Mouse (Mus musculus) forebrain, embryonic 11.5 days (tissue): Measurements from ENCODE around the gene Aqp3. TPM values are rescaled to one million over a fixed set of nuclear protein-coding genes. Genes with fewer than 3 reads are reported as not detected.
A peak's percentile ranks its signal among the peaks of the same experiment; 100 is the strongest.

Source experiments
- ATAC-seq: fragments of 200-750 bp; cut with Nextera tagmentation; replicated peaks from 2 replicates; pipeline ENCODE4 v1.8.0; 2017; ENCODE audit warnings: moderate TSS enrichment; ENCODE audit not compliant: low FRiP score
- DNase-seq: peaks from one replicate; pipeline ENCODE4 v3.0.0-alpha.2; 2017; ENCODE audit warnings: low spot score
- H3K27ac ChIP-seq: fragments of 300-500 bp; sonication (generic); 2 replicates; pipeline ENCODE4 v1.5.1; 2014; ENCODE audit warnings: low read depth, low read length
- H3K27me3 ChIP-seq: fragments of 300-500 bp; sonication (generic); 2 replicates; pipeline ENCODE4 v1.6.1; 2014; ENCODE audit warnings: mild to moderate bottlenecking, low read length, mixed read lengths; ENCODE audit not compliant: control insufficient read depth, insufficient read depth
- H3K36me3 ChIP-seq: fragments of 300-500 bp; sonication (generic); 2 replicates; pipeline ENCODE4 v1.6.1; 2014; ENCODE audit warnings: mild to moderate bottlenecking, low read length, moderate library complexity, mixed read lengths; ENCODE audit not compliant: control insufficient read depth, insufficient read depth
- H3K4me1 ChIP-seq: fragments of 300-500 bp; sonication (generic); replicated peaks from 2 replicates; pipeline ENCODE4 v1.6.1; 2014; ENCODE audit warnings: low read length, mixed read lengths; ENCODE audit not compliant: control insufficient read depth, insufficient read depth
- H3K4me2 ChIP-seq: fragments of 300-500 bp; sonication (generic); 2 replicates; pipeline ENCODE4 v1.6.1; 2014; ENCODE audit warnings: low read depth, mild to moderate bottlenecking, low read length, moderate library complexity, mixed read lengths; ENCODE audit not compliant: severe bottlenecking
- H3K4me3 ChIP-seq: fragments of 300-500 bp; sonication (generic); 2 replicates; pipeline ENCODE4 v1.5.1; 2014; ENCODE audit warnings: low read depth, low read length
- H3K9ac ChIP-seq: fragments of 300-500 bp; sonication (generic); 2 replicates; pipeline ENCODE4 v1.6.1; 2014; ENCODE audit warnings: low read length
- H3K9me3 ChIP-seq: fragments of 300-500 bp; sonication (generic); 2 replicates; pipeline ENCODE4 v1.6.1; 2016; ENCODE audit warnings: low read length, mixed read lengths; ENCODE audit not compliant: control insufficient read depth
- WGBS: fragments of 180-500 bp; shearing (Covaris S2); extraction: QIAGEN DNeasy Blood & Tissue Kit; methylation state at CpG from one replicate; pipeline ENCODE4 v1.1.7; 2014; 5-methylcytosine and 5-hydroxymethylcytosine counted together
- polyA plus RNA-seq: library from polyadenylated mRNA; unstranded; fragments of >200 nt; fragmentation: Nextera tagmentation; extraction: Ambion mirVana; gene quantifications from 2 replicates; pipeline ENCODE4 v1.2.1, GENCODE M21; 2014

Aqp3 gene
- polyA plus RNA-seq, 1 experiment from 2014 or later: 1.6 TPM

DNA sequence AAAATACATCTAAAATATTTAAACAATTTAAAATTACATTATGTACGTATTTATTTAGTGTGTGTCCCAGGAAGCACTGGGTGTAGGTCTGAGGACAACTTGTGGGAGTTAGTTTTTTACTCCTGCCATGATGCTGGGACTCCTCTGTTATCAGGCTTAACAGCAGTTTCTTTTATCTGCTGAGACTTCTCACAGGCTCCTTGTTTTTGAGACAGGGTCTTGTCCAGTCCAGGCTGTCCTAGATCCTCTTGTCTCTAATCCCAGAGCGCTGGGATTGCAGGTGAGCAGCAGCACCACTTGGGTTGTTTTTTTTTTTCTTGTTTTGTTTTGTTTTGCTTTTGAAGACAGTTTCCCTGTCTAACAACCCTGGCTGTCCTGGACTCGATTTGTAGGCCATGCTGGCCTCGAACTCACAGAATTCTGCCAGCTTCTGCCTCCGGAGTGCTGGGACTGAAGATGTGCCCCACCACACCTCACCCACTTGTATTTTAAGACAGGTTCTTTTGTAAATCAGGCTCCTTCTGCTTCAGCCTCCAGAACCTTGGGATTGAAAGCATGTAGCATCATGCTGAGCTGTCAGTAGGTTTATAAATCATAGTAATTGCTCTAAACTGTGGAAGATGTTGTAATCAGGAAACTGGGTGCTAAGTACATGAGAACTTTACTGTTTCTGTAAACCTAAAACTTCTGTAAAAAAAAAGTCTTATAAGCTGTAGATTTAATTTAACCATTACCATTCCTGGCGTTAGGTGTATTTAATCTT is 35.7 kb upstream of the Aqp3 start:
- no peaks in the 10 kb centered on the region for H3K36me3 ChIP-seq

GRCm38 (mm10) chr4:41132471-41132870 is 34.5 kb upstream of the Aqp3 start:
- Histone ChIP-seq H3K9ac (no peak overlapping the region), H3K27ac (no peak overlapping the region), H3K4me1 (peaks cover 5% of the 10 kb centered on the region; the same call in 1 of the 2 replicates), H3K4me3 (no peak overlapping the region), H3K27me3 (no peaks in the 10 kb centered on the region), H3K9me3 (no peaks in the 10 kb centered on the region), H3K36me3 (no peaks in the 10 kb centered on the region), H3K4me2 (no peak overlapping the region)
- DNase-seq: no peak
- no peak for ATAC-seq
- whole genome bisulfite sequencing: 82% methylated on average over 6 of the region's 6 CpGs

More for the DNA sequence above, 35.7 kb upstream of the Aqp3 start:
- Histone ChIP-seq H3K9ac (no peak overlapping the region), H3K9me3 (no peaks in the 10 kb centered on the region), H3K4me1 (peaks cover 5% of the 10 kb centered on the region; the same call in 1 of the 2 replicates), H3K4me2 (no peak overlapping the region), H3K27ac (no peak overlapping the region), H3K27me3 (no peaks in the 10 kb centered on the region), H3K4me3 (no peak overlapping the region)
- no peak for ATAC-seq
- WGBS: 81% methylated on average over 6 of the region's 6 CpGs
- DNase-seq: no peak

DNA sequence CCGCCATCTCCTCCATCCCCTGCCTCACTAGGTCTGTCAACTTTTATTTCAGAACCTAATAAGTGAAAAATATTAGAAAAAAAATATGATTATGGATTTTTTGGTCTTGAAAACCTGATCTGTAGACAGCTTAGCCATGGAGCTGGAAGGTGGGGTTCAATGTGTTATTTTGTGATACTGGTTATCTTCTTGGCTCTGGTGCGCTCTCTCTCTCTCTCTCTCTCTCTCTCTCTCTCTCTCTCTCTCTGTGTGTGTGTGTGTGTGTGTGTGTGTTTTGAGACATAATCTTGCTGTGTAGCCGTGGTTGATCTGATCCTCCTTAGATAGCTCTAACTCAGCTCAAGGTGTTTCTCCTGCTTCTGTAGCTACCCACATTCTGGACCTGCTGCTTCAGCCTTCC is 31.9 kb upstream of the Aqp3 start:
- ATAC-seq (no peak), DNase-seq (no peak)
- Histone ChIP-seq H3K4me3 (no peak overlapping the region), H3K36me3 (no peaks in the 10 kb centered on the region), H3K4me2 (no peak overlapping the region), H3K27me3 (no peaks in the 10 kb centered on the region), H3K27ac (no peak overlapping the region), H3K4me1 (peaks cover 4% of the 10 kb centered on the region; the same call in 1 of the 2 replicates), H3K9me3 (no peaks in the 10 kb centered on the region), H3K9ac (no peak overlapping the region)
- WGBS: 75% methylated on average over 3 of the region's 3 CpGs

- WGBS: 9% methylated on average over 2 of the region's 2 CpGs
- H3K4me1 ChIP-seq: peaks cover under 1% of the 10 kb centered on the region; the same call in 1 of the 2 replicates
- H3K4me2 ChIP-seq: no peak overlapping the region
- ATAC-seq (0 out of 2 replicates have a peak, but pooled peaks have one; percentile 45), DNase-seq (peak; percentile 70)
- H3K9ac ChIP-seq: no peak overlapping the region
- no peaks in the 10 kb centered on the region for H3K36me3 ChIP-seq
- no peaks in the 10 kb centered on the region for H3K27me3 ChIP-seq
- H3K4me3 ChIP-seq: no peak overlapping the region
- H3K27ac ChIP-seq: no peak overlapping the region
- no peaks in the 10 kb centered on the region for H3K9me3 ChIP-seq
Observed at GRCm38 (mm10) chr4:41129406-41129805, 31.4 kb upstream of the Aqp3 start.

DNA sequence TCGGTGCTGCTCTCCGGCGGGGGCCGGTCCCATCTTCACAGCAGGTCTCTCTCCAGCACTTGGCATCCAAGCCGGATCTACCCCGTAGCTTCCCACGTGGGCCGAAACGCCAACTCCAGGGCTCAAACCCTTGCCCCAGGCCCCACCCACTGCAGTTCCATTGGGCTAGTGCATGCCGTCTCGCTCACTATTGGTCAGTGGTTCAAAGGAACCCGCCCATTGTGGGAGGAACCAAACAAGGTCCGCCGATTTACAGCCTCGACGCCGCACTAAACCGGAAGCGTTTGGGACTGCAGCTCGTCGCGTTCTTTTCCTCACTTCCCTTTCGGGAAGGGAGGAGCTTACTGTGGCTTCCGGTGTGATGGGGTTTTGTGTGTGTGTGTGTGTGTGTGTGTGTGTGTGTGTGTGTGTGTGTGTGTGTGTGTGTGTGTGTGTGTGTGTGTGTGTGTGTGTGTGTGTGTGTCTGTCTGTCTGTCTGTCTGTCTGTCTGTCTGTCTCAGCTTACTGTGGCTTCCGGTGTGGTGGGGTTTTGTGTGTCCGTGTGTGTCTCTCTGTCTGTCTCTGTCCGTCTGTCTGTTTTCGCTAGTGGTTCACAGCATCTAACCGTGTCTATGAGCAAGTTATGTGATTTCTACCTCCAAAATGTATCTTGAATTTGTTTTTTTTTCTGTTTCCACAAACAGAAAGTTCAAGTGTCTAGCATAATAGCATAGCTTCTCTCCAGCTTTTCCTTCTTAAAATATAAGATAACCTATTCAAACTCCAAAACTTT is 26.4 kb upstream of the Aqp3 start, which contains the start of gene Nol6:
Gene Nol6, minus strand, starts transcription at position 276 of the 772 bp plus-strand sequence.
- H3K27ac ChIP-seq: no peak within 1 kb of the TSS

DNA sequence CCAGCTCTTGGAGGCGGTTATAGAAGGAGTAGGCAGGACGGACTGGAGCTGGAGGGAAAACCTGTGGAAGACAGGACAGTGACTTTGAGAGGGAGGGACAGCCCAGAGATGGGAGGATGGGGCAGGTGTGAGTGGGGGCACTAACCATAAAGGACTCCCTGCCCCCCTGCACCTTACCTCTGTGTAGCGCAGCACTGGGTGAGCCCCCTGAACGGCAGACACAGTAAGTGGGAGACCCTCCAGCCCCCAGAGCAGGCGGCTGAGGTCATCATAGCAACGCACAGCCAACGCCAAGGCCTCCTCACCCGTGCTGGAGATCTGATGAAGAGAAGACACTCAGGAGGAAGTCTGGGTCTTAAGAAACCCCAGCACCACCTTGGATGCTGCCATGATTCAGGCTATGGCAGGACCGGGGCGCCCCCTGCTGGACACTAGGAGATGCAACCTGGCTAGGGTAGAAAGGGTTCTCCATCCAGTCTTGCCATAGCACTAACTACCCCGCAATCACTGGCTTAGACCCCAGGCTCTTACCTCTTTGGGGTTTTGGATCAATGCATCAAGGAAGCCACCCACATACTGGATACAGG is 20.8 kb upstream of the Aqp3 start:
- H3K36me3 ChIP-seq: peaks cover 10% of the 10 kb centered on the region; the same call in 1 of the 2 replicates
- no peaks in the 10 kb centered on the region for H3K27me3 ChIP-seq
- no peak overlapping the region for H3K27ac ChIP-seq
- H3K9me3 ChIP-seq: no peaks in the 10 kb centered on the region
- H3K4me3 ChIP-seq: no peak overlapping the region
- 76% methylated on average over 11 of the region's 11 CpGs for WGBS
- DNase-seq (peak; percentile 78), ATAC-seq (no peak)
- no peak overlapping the region for H3K4me2 ChIP-seq
- no peak overlapping the region for H3K9ac ChIP-seq
- H3K4me1 ChIP-seq: peaks cover 2% of the 10 kb centered on the region; the same call in 1 of the 2 replicates

More for the DNA sequence above, 26.4 kb upstream of the Aqp3 start, which contains the start of gene Nol6:
- Histone ChIP-seq H3K27me3 (no peaks in the 10 kb centered on the region), H3K36me3 (peaks cover 5% of the 10 kb centered on the region; the same call in 1 of the 2 replicates), H3K4me1 (peaks cover 2% of the 10 kb centered on the region; the same call in 1 of the 2 replicates), H3K9ac (peak within 1 kb of the TSS; percentile 57), H3K4me2 (peak within 1 kb of the TSS; percentile 75), H3K4me3 (peak within 1 kb of the TSS; percentile 63), H3K9me3 (no peaks in the 10 kb centered on the region)
- WGBS: 2% methylated on average over 29 of the region's 29 CpGs
- peak; percentile 100 for ATAC-seq
- DNase-seq: peak; percentile 97

DNA sequence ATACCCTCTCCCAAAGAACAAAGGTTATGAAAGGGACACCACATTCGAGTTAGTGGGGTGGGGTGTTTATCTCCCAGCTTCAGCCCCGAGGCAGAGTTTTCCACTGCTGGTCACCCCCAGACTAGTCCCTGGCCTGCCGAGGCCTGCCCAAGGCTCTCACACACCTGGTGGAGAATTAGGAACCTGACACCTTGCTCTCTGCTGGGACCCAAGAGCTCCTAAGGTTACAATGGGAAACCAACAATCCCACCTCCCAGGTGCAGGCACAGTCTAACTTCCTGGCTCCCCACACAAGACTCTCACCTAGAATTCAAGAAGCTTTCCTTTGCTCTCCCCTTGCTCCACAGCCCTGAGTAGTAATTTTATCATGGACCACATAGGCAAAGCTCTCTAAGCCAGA is 18.8 kb upstream of the Aqp3 start:
- Histone ChIP-seq H3K9me3 (no peaks in the 10 kb centered on the region), H3K27ac (no peak overlapping the region), H3K36me3 (peaks cover 10% of the 10 kb centered on the region; the same call in 1 of the 2 replicates), H3K4me3 (no peak overlapping the region), H3K9ac (no peak overlapping the region), H3K4me2 (no peak overlapping the region), H3K27me3 (no peaks in the 10 kb centered on the region), H3K4me1 (no peaks in the 10 kb centered on the region)
- 76% methylated on average over 3 of the region's 3 CpGs for WGBS
- ATAC-seq: no peak
- no peak for DNase-seq

GRCm38 (mm10) chr4:41115793-41116192 is 17.8 kb upstream of the Aqp3 start:
- Histone ChIP-seq H3K36me3 (peaks cover 10% of the 10 kb centered on the region; the same call in 1 of the 2 replicates), H3K27ac (no peak overlapping the region), H3K9ac (no peak overlapping the region), H3K4me2 (no peak overlapping the region), H3K4me3 (no peak overlapping the region), H3K4me1 (no peaks in the 10 kb centered on the region), H3K9me3 (no peaks in the 10 kb centered on the region), H3K27me3 (no peaks in the 10 kb centered on the region)
- 95% methylated on average over 15 of the region's 15 CpGs for WGBS
- DNase-seq (peak; percentile 40), ATAC-seq (no peak)
